Mouse (Mus musculus) CH12.LX (cell line): Measurements from ENCODE around the gene Itih4. TPM values are rescaled to one million over a fixed set of nuclear protein-coding genes. Genes with fewer than 3 reads are reported as not detected.

ENCODE experiments used
- DNase-seq: peaks from one replicate; pipeline ENCODE4 v3.0.0-alpha.2; 2013; ENCODE audit errors: extremely low read depth
- H3K27ac ChIP-seq: 2 replicates; pipeline ENCODE4 v1.5.1; 2012; ENCODE audit warnings: low read depth, mild to moderate bottlenecking, control low read depth, moderate library complexity; ENCODE audit not compliant: insufficient read depth
- H3K27me3 ChIP-seq: replicated peaks from 2 replicates; pipeline ENCODE3; 2012; ENCODE audit warnings: inconsistent platforms
- H3K36me3 ChIP-seq, 2 experiments: replicated peaks in 1 of 2; 2 replicates each; pipeline versions ENCODE3 to v1.6.1; 2012; ENCODE audit warnings: inconsistent platforms in 1 of 2, low read length in 1 of 2, mild to moderate bottlenecking in 1 of 2, mixed read lengths in 1 of 2, moderate library complexity in 1 of 2; ENCODE audit not compliant: control insufficient read depth in 1 of 2, insufficient read depth in 1 of 2
- H3K4me1 ChIP-seq, 2 experiments: 2 replicates each; pipeline ENCODE4 v1.6.1; 2012; ENCODE audit warnings: inconsistent platforms in 1 of 2, moderate library complexity in 1 of 2; ENCODE audit not compliant: insufficient read depth in 2 of 2, control insufficient read depth in 1 of 2
- H3K4me2 ChIP-seq: 2 replicates; pipeline ENCODE4 v1.6.1; 2012; ENCODE audit warnings: low read depth, mild to moderate bottlenecking, control low read depth; ENCODE audit not compliant: poor library complexity, insufficient read depth, severe bottlenecking
- H3K4me3 ChIP-seq, 3 experiments: fragments of 150-350 bp in 1 of 3; sonication (generic) in 1 of 3; replicated peaks in 1 of 3; 2 replicates each; pipeline versions ENCODE3 to v1.5.1; 2011 to 2012; ENCODE audit warnings: low read depth in 2 of 3, low read length in 2 of 3, mild to moderate bottlenecking in 2 of 3, moderate library complexity in 2 of 3, control low read depth in 1 of 3, improper control_type of control experiment in 1 of 3, inconsistent platforms in 1 of 3, mixed read lengths in 1 of 3; ENCODE audit not compliant: poor library complexity in 1 of 3
- H3K79me2 ChIP-seq: replicated peaks from 2 replicates; pipeline ENCODE4 v1.6.1; 2012; ENCODE audit warnings: mild to moderate bottlenecking, moderate library complexity; ENCODE audit not compliant: control insufficient read depth, poor library complexity, insufficient read depth, severe bottlenecking; ENCODE audit errors: extremely low read depth
- H3K9ac ChIP-seq: 2 replicates; pipeline ENCODE4 v1.6.1; 2012; ENCODE audit warnings: low read depth, mild to moderate bottlenecking, control low read depth, moderate library complexity; ENCODE audit not compliant: insufficient read depth
- H3K9me3 ChIP-seq: replicated peaks from 2 replicates; pipeline ENCODE3; 2012; ENCODE audit warnings: low read length, inconsistent platforms, mixed read lengths
- CHD1 ChIP-seq: IDR thresholded peaks from 2 replicates; pipeline ENCODE4 v1.6.1; 2012; ENCODE audit warnings: low read depth, low read length, improper control_type of control experiment, inconsistent platforms
- CTCF ChIP-seq, 2 experiments: IDR thresholded peaks in 1 of 2; conservative IDR thresholded peaks in 1 of 2; 2 replicates each; pipeline ENCODE4 v1.5.1; 2011 to 2012; ENCODE audit warnings: low read depth in 2 of 2, low read length in 2 of 2, improper control_type of control experiment in 1 of 2, inconsistent platforms in 1 of 2, mild to moderate bottlenecking in 1 of 2, moderate library complexity in 1 of 2
- ETS1 ChIP-seq: conservative IDR thresholded peaks from 2 replicates; pipeline ENCODE4 v1.6.1; 2012; ENCODE audit warnings: low read depth, mild to moderate bottlenecking, inconsistent platforms, low read length, improper control_type of control experiment, moderate library complexity
- GABPA ChIP-seq: IDR thresholded peaks from 2 replicates; pipeline ENCODE4 v1.6.1; 2012; ENCODE audit warnings: low read depth, low read length, improper control_type of control experiment, inconsistent platforms; ENCODE audit not compliant: insufficient replicate concordance
- HCFC1 ChIP-seq: IDR thresholded peaks from 2 replicates; pipeline ENCODE4 v1.6.1; 2012; ENCODE audit warnings: low read depth, mild to moderate bottlenecking, inconsistent platforms, low read length, improper control_type of control experiment
- IRF4 ChIP-seq: IDR thresholded peaks from 2 replicates; pipeline ENCODE4 v1.6.1; 2014; ENCODE audit warnings: low read depth, mild to moderate bottlenecking, inconsistent platforms, low read length, improper control_type of control experiment
- JUN ChIP-seq: IDR thresholded peaks from 2 replicates; pipeline ENCODE4 v1.6.1; 2011; ENCODE audit warnings: low read depth, mild to moderate bottlenecking, low read length, improper control_type of control experiment, moderate library complexity; ENCODE audit not compliant: insufficient read depth
- JUND ChIP-seq: conservative IDR thresholded peaks from 2 replicates; pipeline ENCODE4 v1.6.1; 2011; ENCODE audit warnings: low read depth, low read length, improper control_type of control experiment
- KAT2A ChIP-seq: IDR thresholded peaks from 2 replicates; pipeline ENCODE4 v1.6.1; 2012; ENCODE audit warnings: low read length, improper control_type of control experiment, inconsistent platforms; ENCODE audit not compliant: insufficient replicate concordance
- MAFK ChIP-seq: IDR thresholded peaks from 2 replicates; pipeline ENCODE4 v1.6.1; 2011; ENCODE audit warnings: low read length, improper control_type of control experiment; ENCODE audit not compliant: insufficient replicate concordance
- MAZ ChIP-seq: IDR thresholded peaks from 2 replicates; pipeline ENCODE4 v1.6.1; 2012; ENCODE audit warnings: low read depth, mild to moderate bottlenecking, inconsistent platforms, low read length, improper control_type of control experiment, moderate library complexity
- MEF2A ChIP-seq: IDR thresholded peaks from 2 replicates; pipeline ENCODE4 v1.6.1; 2014; ENCODE audit warnings: low read depth, mild to moderate bottlenecking, inconsistent platforms, low read length, improper control_type of control experiment, borderline replicate concordance
- MXI1 ChIP-seq: IDR thresholded peaks from 2 replicates; pipeline ENCODE4 v1.6.1; 2011; ENCODE audit warnings: mild to moderate bottlenecking, low read depth, low read length, improper control_type of control experiment
- MYC ChIP-seq: IDR thresholded peaks from 2 replicates; pipeline ENCODE4 v1.6.1; 2011; ENCODE audit warnings: low read depth, mild to moderate bottlenecking, improper control_type of control experiment, low read length
- NELFE ChIP-seq: IDR thresholded peaks from 2 replicates; pipeline ENCODE4 v1.6.1; 2011; ENCODE audit warnings: low read depth, low read length, improper control_type of control experiment
- NRF1 ChIP-seq: IDR thresholded peaks from 2 replicates; pipeline ENCODE4 v1.6.1; 2014; ENCODE audit warnings: low read depth, mild to moderate bottlenecking, inconsistent platforms, low read length, improper control_type of control experiment, moderate library complexity
- PAX5 ChIP-seq: IDR thresholded peaks from 2 replicates; pipeline ENCODE4 v1.6.1; 2012; ENCODE audit warnings: low read length, inconsistent platforms, mixed read lengths
- POLR2A ChIP-seq: IDR thresholded peaks from 2 replicates; pipeline ENCODE4 v1.6.1; 2011; ENCODE audit warnings: low read depth, mild to moderate bottlenecking, improper control_type of control experiment, low read length
- RAD21 ChIP-seq: IDR thresholded peaks from 2 replicates; pipeline ENCODE4 v1.6.1; 2011; ENCODE audit warnings: low read depth, mild to moderate bottlenecking, low read length, improper control_type of control experiment, moderate library complexity
- RCOR1 ChIP-seq: conservative IDR thresholded peaks from 2 replicates; pipeline ENCODE4 v1.6.1; 2012; ENCODE audit warnings: low read depth, mild to moderate bottlenecking, inconsistent platforms, low read length, improper control_type of control experiment
- SIN3A ChIP-seq: IDR thresholded peaks from 2 replicates; pipeline ENCODE4 v1.6.1; 2012; ENCODE audit warnings: low read length, improper control_type of control experiment, inconsistent platforms
- SMC3 ChIP-seq: IDR thresholded peaks from 2 replicates; pipeline ENCODE4 v1.6.1; 2011; ENCODE audit warnings: low read depth, low read length, improper control_type of control experiment
- TBP ChIP-seq: conservative IDR thresholded peaks from 2 replicates; pipeline ENCODE4 v1.6.1; 2011; ENCODE audit warnings: low read depth, low read length, improper control_type of control experiment
- TCF12 ChIP-seq: IDR thresholded peaks from 2 replicates; pipeline ENCODE4 v1.6.1; 2014; ENCODE audit warnings: low read depth, mild to moderate bottlenecking, inconsistent platforms, low read length, improper control_type of control experiment
- UBTF ChIP-seq: IDR thresholded peaks from 2 replicates; pipeline ENCODE4 v1.6.1; 2012; ENCODE audit warnings: low read depth, mild to moderate bottlenecking, inconsistent platforms, low read length, improper control_type of control experiment, moderate library complexity
- ZC3H11A ChIP-seq: IDR thresholded peaks from 2 replicates; pipeline ENCODE4 v1.6.1; 2012; ENCODE audit warnings: low read depth, mild to moderate bottlenecking, inconsistent platforms, low read length, improper control_type of control experiment
- ZMIZ1 ChIP-seq: IDR thresholded peaks from 2 replicates; pipeline ENCODE4 v1.6.1; 2012; ENCODE audit warnings: low read depth, mild to moderate bottlenecking, inconsistent platforms, low read length, improper control_type of control experiment
- ZNF384 ChIP-seq: IDR thresholded peaks from 2 replicates; pipeline ENCODE4 v1.6.1; 2012; ENCODE audit warnings: low read depth, low read length, improper control_type of control experiment, inconsistent platforms
- dilution Hi-C: fragments of 300-500 bp; cut with MboI; formaldehyde crosslinking; loops from 2 replicates; pipeline ENCODE4 v1.14.3; 2020; ENCODE audit warnings: low sequenced_read_pairs; ENCODE audit not compliant: extremely low pct_unique_long_range_greater_than_20kb, extremely low pct_ligation_motif_present
- in situ Hi-C: fragments of 300-500 bp; cut with MboI; formaldehyde crosslinking; loops from 3 replicates; pipeline ENCODE4 v1.14.3; 2019; ENCODE audit warnings: low sequenced_read_pairs, low pct_ligation_motif_present, low pct_unique_long_range_greater_than_20kb, mixed read lengths
- polyA plus RNA-seq: library from polyadenylated mRNA; unstranded; fragments of >175 nt; gene quantifications from 2 replicates; pipeline ENCODE4 v1.2.1, GENCODE M21; 2012; ENCODE audit warnings: low read depth; ENCODE audit not compliant: insufficient read length
- total RNA-seq, 2 experiments: library from RNA; depleted of rRNA; stranded (reverse); fragments of 300-350 nt in 1 of 2; fragments of >200 nt in 1 of 2; gene quantifications; 2 replicates each; pipeline ENCODE4 v1.2.3; 2012 to 2014

The Itih4 gene
- total and polyA plus RNA-seq, 3 experiments, result not detected

- no peaks in the 10 kb centered on the region for H3K79me2 ChIP-seq
Measured at GRCm38 (mm10) chr14:30880811-30881717, 5.2 kb upstream of the Itih4 start.

GRCm38 (mm10) chr14:30881718-30882108 lies 4.6 kb upstream of the Itih4 start:
- Histone ChIP-seq H3K79me2 (no peaks in the 10 kb centered on the region), H3K9ac (no peak overlapping the region), H3K36me3 (peaks cover 6 to 46% of the 10 kb centered on the region in 2 experiments), H3K27me3 (peaks cover 3% of the 10 kb centered on the region), H3K9me3 (no peaks in the 10 kb centered on the region), H3K4me3 (no peak overlapping the region), H3K4me1 (no peaks in the 10 kb centered on the region)
- no peak for DNase-seq
- in situ Hi-C loops (no loop called here), dilution Hi-C loops (no loop called here)
- no peak for TF ChIP-seq GABPA
- no peak for TF ChIP-seq ETS1
- TF ChIP-seq KAT2A, result no peak
- no peak for TF ChIP-seq TBP
- TF ChIP-seq MAFK, result no peak
- TF ChIP-seq JUND, result no peak
- TF ChIP-seq NRF1, result no peak
- no peak for TF ChIP-seq UBTF
- TF ChIP-seq, all 38 proteins: peak for 0
- H3K27ac ChIP-seq, result no peak overlapping the region
- no peak overlapping the region for H3K4me2 ChIP-seq

More at GRCm38 (mm10) chr14:30880811-30881717, 5.2 kb upstream of the Itih4 start:
- no peak overlapping the region for H3K4me2 ChIP-seq
- peaks cover 2% of the 10 kb centered on the region for H3K27me3 ChIP-seq
- dilution Hi-C loops, result no loop called here
- no peak for TF ChIP-seq TCF12
- TF ChIP-seq ZMIZ1, result no peak
- peak; percentile 79 to 81 for TF ChIP-seq CTCF (conservative IDR thresholded peaks at IDR 0.05 in 1 of 2, IDR thresholded peaks at IDR 0.05 in 1 of 2; ENCODE audit: low read depth in 2 of 2, low read length in 2 of 2)
- TF ChIP-seq HCFC1, result no peak
- TF ChIP-seq RCOR1, result no peak
- TF ChIP-seq MYC, result 0 out of 2 replicates have a peak, but pooled peaks have one; percentile 37
- TF ChIP-seq MXI1, result no peak
- TF ChIP-seq ZNF384, result no peak
- TF ChIP-seq IRF4, result no peak
- no peak for TF ChIP-seq JUN
- TF ChIP-seq PAX5, result no peak
- 0 out of 2 replicates have a peak, but pooled peaks have one; percentile 43 for TF ChIP-seq NELFE
- no peak for TF ChIP-seq ZC3H11A
- 0 out of 2 replicates have a peak, but pooled peaks have one; percentile 22 for TF ChIP-seq MEF2A
- no peak for TF ChIP-seq POLR2A
- TF ChIP-seq CHD1, result no peak
- peak; percentile 71 for TF ChIP-seq RAD21
- peak; percentile 57 for TF ChIP-seq SMC3
- TF ChIP-seq SIN3A, result no peak
- TF ChIP-seq MAFK, result no peak
- no peak for TF ChIP-seq MAZ
- no peak for TF ChIP-seq ETS1
- TF ChIP-seq, all 38 proteins: peak for 6
- H3K36me3 ChIP-seq, result peaks cover 10 to 52% of the 10 kb centered on the region in 2 experiments
- in situ Hi-C loops, result no loop called here
- H3K4me1 ChIP-seq, result no peaks in the 10 kb centered on the region
- H3K9me3 ChIP-seq, result no peaks in the 10 kb centered on the region
- DNase-seq, result peak; percentile 53
- H3K9ac ChIP-seq, result no peak overlapping the region
- H3K4me3 ChIP-seq, result no peak overlapping the region
- no peak overlapping the region for H3K27ac ChIP-seq
